Mouse (Mus musculus) MEL (cell line): ENCODE measurements around the gene Yrdc. TPM values are rescaled to one million over a fixed set of nuclear protein-coding genes. Genes with fewer than 3 reads are reported as not detected.

ENCODE experiments used
- DNase-seq: peaks from one replicate; pipeline ENCODE4 v3.0.0; 2011; ENCODE audit warnings: low read depth, low spot score
- H3K27ac ChIP-seq: 2 replicates; pipeline ENCODE4 v1.5.1; 2012; ENCODE audit warnings: low read depth, mild to moderate bottlenecking, control low read depth, low read length, moderate library complexity; ENCODE audit not compliant: control insufficient read depth
- H3K27me3 ChIP-seq, 2 experiments: fragments of 150-350 bp in 1 of 2; sonication (generic) in 1 of 2; 2 replicates each; pipeline ENCODE4 v1.6.1; 2012; ENCODE audit warnings: low read length in 2 of 2, mild to moderate bottlenecking in 2 of 2, improper control_type of control experiment in 1 of 2, moderate library complexity in 1 of 2; ENCODE audit not compliant: insufficient read depth in 2 of 2, control insufficient read depth in 1 of 2
- H3K36me3 ChIP-seq, 2 experiments: 2 replicates each; pipeline ENCODE4 v1.6.1; 2012 to 2014; ENCODE audit warnings: low read length in 2 of 2, improper control_type of control experiment in 1 of 2, inconsistent platforms in 1 of 2, mild to moderate bottlenecking in 1 of 2; ENCODE audit not compliant: insufficient read depth in 2 of 2, control insufficient read depth in 1 of 2
- H3K4me1 ChIP-seq, 2 experiments: fragments of 150-350 bp in 1 of 2; sonication (generic) in 1 of 2; 2 replicates each; pipeline ENCODE4 v1.6.1; 2012; ENCODE audit warnings: low read length in 2 of 2, improper control_type of control experiment in 1 of 2, mild to moderate bottlenecking in 1 of 2; ENCODE audit not compliant: insufficient read depth in 2 of 2, control insufficient read depth in 1 of 2
- H3K4me3 ChIP-seq, 2 experiments: fragments of 150-350 bp in 1 of 2; sonication (generic) in 1 of 2; 2 replicates each; pipeline ENCODE4 v1.5.1; 2012; ENCODE audit warnings: low read depth in 2 of 2, low read length in 2 of 2, mild to moderate bottlenecking in 2 of 2, moderate library complexity in 2 of 2, control low read depth in 1 of 2, improper control_type of control experiment in 1 of 2; ENCODE audit not compliant: control insufficient read depth in 1 of 2, insufficient read depth in 1 of 2
- H3K79me2 ChIP-seq: 2 replicates; pipeline ENCODE4 v1.6.1; 2012; ENCODE audit warnings: mild to moderate bottlenecking, low read length, moderate library complexity; ENCODE audit not compliant: control insufficient read depth, poor library complexity, insufficient read depth
- H3K9ac ChIP-seq: 2 replicates; pipeline ENCODE4 v1.6.1; 2012; ENCODE audit warnings: low read depth, mild to moderate bottlenecking, control low read depth, low read length, moderate library complexity; ENCODE audit not compliant: control insufficient read depth, poor library complexity, severe bottlenecking
- H3K9me3 ChIP-seq: fragments of 150-350 bp; sonication (generic); replicated peaks from 2 replicates; pipeline ENCODE4 v1.6.1; 2012; ENCODE audit warnings: mild to moderate bottlenecking, low read length, improper control_type of control experiment, moderate library complexity; ENCODE audit not compliant: insufficient read depth
- BHLHE40 ChIP-seq: IDR thresholded peaks from 2 replicates; pipeline ENCODE4 v1.6.1; 2012; ENCODE audit warnings: low read depth, mild to moderate bottlenecking, inconsistent platforms, low read length, improper control_type of control experiment, borderline replicate concordance
- CTCF ChIP-seq, 3 experiments: IDR thresholded peaks in 2 of 3; conservative IDR thresholded peaks in 1 of 3; 2 replicates each; pipeline ENCODE4 v1.5.1; 2011 to 2012; ENCODE audit warnings: low read length in 3 of 3, low read depth in 2 of 3, mild to moderate bottlenecking in 2 of 3, improper control_type of control experiment in 1 of 3, inconsistent platforms in 1 of 3, mixed read lengths in 1 of 3, moderate library complexity in 1 of 3; ENCODE audit not compliant: control insufficient read depth in 1 of 3, insufficient read depth in 1 of 3, poor library complexity in 1 of 3, severe bottlenecking in 1 of 3
- EP300 ChIP-seq, 2 experiments: IDR thresholded peaks; 2 replicates each; pipeline ENCODE4 v1.6.1; 2011; ENCODE audit warnings: improper control_type of control experiment in 2 of 2, low read length in 2 of 2, low read depth in 1 of 2, mild to moderate bottlenecking in 1 of 2
- ETS1 ChIP-seq: IDR thresholded peaks from 2 replicates; pipeline ENCODE4 v1.6.1; 2012; ENCODE audit warnings: low read depth, mild to moderate bottlenecking, inconsistent platforms, low read length, improper control_type of control experiment, moderate library complexity
- JUND ChIP-seq: IDR thresholded peaks from 2 replicates; pipeline ENCODE4 v1.6.1; 2011; ENCODE audit warnings: low read depth, mild to moderate bottlenecking, improper control_type of control experiment, low read length
- KAT2A ChIP-seq: conservative IDR thresholded peaks from 2 replicates; pipeline ENCODE4 v1.6.1; 2012; ENCODE audit warnings: low read depth, low read length, improper control_type of control experiment, inconsistent platforms
- MAZ ChIP-seq: IDR thresholded peaks from 2 replicates; pipeline ENCODE4 v1.6.1; 2012; ENCODE audit warnings: low read depth, mild to moderate bottlenecking, inconsistent platforms, low read length, improper control_type of control experiment
- MYC ChIP-seq: IDR thresholded peaks from 2 replicates; pipeline ENCODE4 v1.6.1; 2011; ENCODE audit warnings: low read depth, mild to moderate bottlenecking, low read length, improper control_type of control experiment, moderate library complexity
- NELFE ChIP-seq: IDR thresholded peaks from 2 replicates; pipeline ENCODE4 v1.6.1; 2011; ENCODE audit warnings: low read depth, low read length, improper control_type of control experiment
- RAD21 ChIP-seq: IDR thresholded peaks from 2 replicates; pipeline ENCODE4 v1.6.1; 2011; ENCODE audit warnings: mild to moderate bottlenecking, low read depth, low read length, improper control_type of control experiment
- TAL1 ChIP-seq: IDR thresholded peaks from 2 replicates; pipeline ENCODE4 v1.6.1; 2012; ENCODE audit warnings: mild to moderate bottlenecking, inconsistent platforms, low read length, moderate library complexity, mixed read lengths
- TBP ChIP-seq: IDR thresholded peaks from 2 replicates; pipeline ENCODE4 v1.8.0; 2011; ENCODE audit warnings: low read depth, low read length, improper control_type of control experiment
- UBTF ChIP-seq: IDR thresholded peaks from 2 replicates; pipeline ENCODE4 v1.6.1; 2012; ENCODE audit warnings: low read depth, mild to moderate bottlenecking, inconsistent platforms, low read length, improper control_type of control experiment, moderate library complexity, borderline replicate concordance; ENCODE audit not compliant: insufficient read depth
- polyA plus RNA-seq, 2 experiments: library from polyadenylated mRNA; stranded (reverse) in 1 of 2; unstranded in 1 of 2; fragments of >175 nt in 1 of 2; fragments of >200 nt in 1 of 2; gene quantifications; 2 replicates each; pipeline versions ENCODE4 v1.2.1 to v1.2.4; 2012; ENCODE audit warnings: low replicate concordance in 2 of 2, low read depth in 1 of 2; ENCODE audit not compliant: insufficient read length in 2 of 2, insufficient read depth in 1 of 2, missing spikeins in 1 of 2
- total RNA-seq: library from RNA; depleted of rRNA; stranded (reverse); fragments of 300-350 nt; gene quantifications from 2 replicates; pipeline ENCODE4 v1.2.3, GENCODE M21; 2012

Yrdc gene
- total and polyA plus RNA-seq, 3 experiments, result 105 to 107 TPM; not detected in 1

GRCm38 (mm10) chr4:124815901-124816300 is 34.6 kb upstream of the Yrdc start:
- Histone ChIP-seq H3K4me1 (peaks cover 0 to 3% of the 10 kb centered on the region in 2 experiments; a peak in 2 of 4 replicates), H3K27me3 (no peaks in the 10 kb centered on the region), H3K36me3 (peaks cover 2 to 13% of the 10 kb centered on the region in 2 experiments), H3K79me2 (peaks cover 35% of the 10 kb centered on the region), H3K4me3 (no peak overlapping the region), H3K9me3 (no peaks in the 10 kb centered on the region), H3K27ac (no peak overlapping the region), H3K9ac (no peak overlapping the region)
- no peak for TF ChIP-seq TAL1
- no peak for TF ChIP-seq ETS1
- DNase-seq, result no peak

GRCm38 (mm10) chr4:124817803-124818202 is 32.7 kb upstream of the Yrdc start:
- Histone ChIP-seq H3K27me3 (no peaks in the 10 kb centered on the region), H3K36me3 (peaks cover 2 to 7% of the 10 kb centered on the region in 2 experiments), H3K27ac (no peak overlapping the region), H3K4me1 (peaks cover 0 to 3% of the 10 kb centered on the region in 2 experiments; a peak in 1 of 4 replicates), H3K4me3 (no peak overlapping the region), H3K9me3 (no peaks in the 10 kb centered on the region), H3K9ac (no peak overlapping the region), H3K79me2 (peaks cover 32% of the 10 kb centered on the region)
- TF ChIP-seq TBP (0 out of 2 replicates have a peak, but pooled peaks have one; percentile 17), MAZ (no peak)
- peak; percentile 86 for DNase-seq

- H3K4me1 ChIP-seq, result peaks cover 0 to 3% of the 10 kb centered on the region in 2 experiments; a peak in 1 of 4 replicates
- no peak for DNase-seq
- no peak for TF ChIP-seq JUND
- no peak for TF ChIP-seq MYC
- no peak for TF ChIP-seq NELFE
- no peak for TF ChIP-seq EP300 (IDR thresholded peaks at IDR 0.05; ENCODE audit: low read depth in 1 of 2, low read length in 2 of 2)
- TF ChIP-seq CTCF (IDR thresholded peaks at IDR 0.05 in 2 of 3, conservative IDR thresholded peaks at IDR 0.05 in 1 of 3; ENCODE audit: control insufficient read depth in 1 of 3, insufficient read depth in 1 of 3, low read depth in 2 of 3, low read length in 3 of 3, poor library complexity in 1 of 3, severe bottlenecking in 1 of 3), result no peak
- TF ChIP-seq TAL1, result no peak
- no peak for TF ChIP-seq RAD21
- TF ChIP-seq BHLHE40, result no peak
- TF ChIP-seq KAT2A, result no peak
- no peak for TF ChIP-seq UBTF
- no peak overlapping the region for H3K4me3 ChIP-seq
- no peaks in the 10 kb centered on the region for H3K9me3 ChIP-seq
- H3K27ac ChIP-seq, result no peak overlapping the region
- H3K79me2 ChIP-seq, result peaks cover 24% of the 10 kb centered on the region
- no peaks in the 10 kb centered on the region for H3K27me3 ChIP-seq
- H3K36me3 ChIP-seq, result peaks cover 2 to 4% of the 10 kb centered on the region in 2 experiments
- no peak overlapping the region for H3K9ac ChIP-seq
Observed at GRCm38 (mm10) chr4:124818832-124819231, 31.6 kb upstream of the Yrdc start.
